Mouse (Mus musculus) megakaryocyte, embryonic 14.5 days (primary cell): ENCODE data around the gene Otc. TPM values are rescaled to one million over a fixed set of nuclear protein-coding genes. Genes with fewer than 3 reads are reported as not detected.

Experiments used
- H3K27me3 ChIP-seq: replicated peaks from 2 replicates; pipeline ENCODE3; 2012; ENCODE audit warnings: inconsistent platforms
- H3K36me3 ChIP-seq: replicated peaks from 2 replicates; pipeline ENCODE3; 2012; ENCODE audit warnings: low read length, inconsistent platforms, mixed read lengths
- H3K4me1 ChIP-seq: 2 replicates; pipeline ENCODE4 v1.6.1; 2012; ENCODE audit warnings: inconsistent platforms
- H3K4me3 ChIP-seq: replicated peaks from 2 replicates; pipeline ENCODE3; 2012; ENCODE audit warnings: moderate library complexity, mild to moderate bottlenecking, inconsistent platforms
- H3K9me3 ChIP-seq: 2 replicates; pipeline ENCODE4 v1.6.1; 2012; ENCODE audit warnings: inconsistent platforms
- FLI1 ChIP-seq: IDR thresholded peaks from 2 replicates; pipeline ENCODE4 v1.6.1; 2012; ENCODE audit warnings: low read length, inconsistent platforms, mixed read lengths
- GATA1 ChIP-seq: IDR thresholded peaks from 3 replicates; pipeline ENCODE4 v1.6.1; 2012; ENCODE audit warnings: mixed read lengths, low read length, inconsistent platforms, borderline replicate concordance
- polyA plus RNA-seq: library from polyadenylated mRNA; stranded (reverse); fragments of >175 nt; gene quantifications from 2 replicates; pipeline ENCODE4 v1.2.3, GENCODE M21; 2012; ENCODE audit warnings: low replicate concordance; ENCODE audit not compliant: insufficient read depth

The Otc gene
- not detected in 2 replicates for polyA plus RNA-seq

GRCm38 (mm10) chrX:10251852-10252504 is at the start of gene Otc:
Gene Otc (plus strand): TSS chrX:10252305.
- no peaks in the 10 kb centered on the region for H3K9me3 ChIP-seq
- H3K27me3 ChIP-seq: peaks cover 4% of the 10 kb centered on the region
- no peak within 1 kb of the TSS for H3K4me3 ChIP-seq
- TF ChIP-seq GATA1: no peak
- TF ChIP-seq FLI1: no peak
- H3K4me1 ChIP-seq: no peaks in the 10 kb centered on the region
- no peaks in the 10 kb centered on the region for H3K36me3 ChIP-seq

- no peaks in the 10 kb centered on the region for H3K9me3 ChIP-seq
- no peaks in the 10 kb centered on the region for H3K4me1 ChIP-seq
- H3K27me3 ChIP-seq: peaks cover 1% of the 10 kb centered on the region
- H3K36me3 ChIP-seq: no peaks in the 10 kb centered on the region
- no peak overlapping the region for H3K4me3 ChIP-seq
- TF ChIP-seq FLI1 (no peak), GATA1 (no peak)
Measured at GRCm38 (mm10) chrX:10205937-10206336, 46.2 kb upstream of the Otc start.

GRCm38 (mm10) chrX:10215972-10216371 is 36.1 kb upstream of the Otc start:
- peak overlapping the region; percentile 93 for H3K4me3 ChIP-seq
- peaks cover 5% of the 10 kb centered on the region for H3K9me3 ChIP-seq
- peaks cover 9% of the 10 kb centered on the region for H3K27me3 ChIP-seq
- no peaks in the 10 kb centered on the region for H3K4me1 ChIP-seq
- TF ChIP-seq FLI1 (no peak), GATA1 (no peak)
- no peaks in the 10 kb centered on the region for H3K36me3 ChIP-seq

DNA sequence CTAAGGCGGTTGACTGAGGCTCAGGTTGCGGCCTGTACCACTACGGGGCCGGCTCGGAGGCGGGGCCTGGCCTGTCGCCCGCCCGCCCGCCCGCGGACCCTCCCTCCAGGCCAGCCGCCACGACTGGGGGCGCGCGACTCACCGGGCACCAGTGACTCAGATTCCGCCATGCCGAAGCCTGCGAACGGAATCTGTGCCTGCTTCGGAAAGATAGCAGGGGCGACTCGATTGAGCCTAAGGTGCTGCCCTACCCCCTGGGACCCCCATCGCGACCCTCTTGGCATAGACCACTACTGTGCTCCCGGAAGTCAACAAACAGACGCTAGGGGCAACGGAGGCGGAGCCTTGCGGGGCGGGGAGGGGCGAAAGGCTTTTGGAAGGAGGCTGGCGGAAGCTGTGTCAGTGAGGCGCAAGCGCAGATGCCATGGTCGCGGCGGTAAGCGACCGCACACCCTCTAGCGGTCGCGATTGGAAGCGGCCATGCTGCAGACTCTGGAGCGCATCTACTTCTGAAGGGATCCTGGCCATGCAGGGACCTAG is 35.6 kb upstream of the Otc start, which contains the start of gene Rpgr:
TSS of gene Rpgr (minus strand) at position 511 of the 540 bp plus-strand sequence.
- Histone ChIP-seq H3K9me3 (peaks cover 5% of the 10 kb centered on the region), H3K4me3 (peak within 1 kb of the TSS; percentile 93), H3K36me3 (no peaks in the 10 kb centered on the region), H3K4me1 (no peaks in the 10 kb centered on the region), H3K27me3 (peaks cover 9% of the 10 kb centered on the region)
- TF ChIP-seq FLI1 (no peak), GATA1 (no peak)

DNA sequence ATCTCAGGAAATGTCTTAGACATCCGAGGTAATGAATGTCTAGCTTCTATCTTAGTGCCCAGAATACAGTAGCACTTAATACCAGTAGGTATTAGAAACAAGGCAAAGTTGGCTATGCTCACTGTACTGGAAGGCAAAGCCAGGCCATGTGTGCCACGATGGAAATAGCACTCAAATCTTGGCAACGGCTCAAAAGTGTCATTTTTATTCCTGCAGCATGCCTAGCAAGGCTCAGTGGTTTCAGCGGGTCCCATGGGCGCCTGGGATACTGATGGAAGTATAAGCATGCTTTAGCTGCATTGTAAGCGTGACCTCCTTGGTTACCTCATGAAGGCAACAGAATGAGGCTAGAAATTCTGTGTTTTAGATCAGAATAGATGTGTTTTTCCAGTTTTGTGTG is 32.8 kb upstream of the Otc start:
- Histone ChIP-seq H3K4me3 (no peak overlapping the region), H3K36me3 (no peaks in the 10 kb centered on the region), H3K4me1 (no peaks in the 10 kb centered on the region), H3K27me3 (peaks cover 9% of the 10 kb centered on the region), H3K9me3 (peaks cover 5% of the 10 kb centered on the region)
- TF ChIP-seq GATA1 (no peak), FLI1 (no peak)

- Histone ChIP-seq H3K4me1 (no peaks in the 10 kb centered on the region), H3K9me3 (no peaks in the 10 kb centered on the region), H3K27me3 (peaks cover 5% of the 10 kb centered on the region), H3K36me3 (no peaks in the 10 kb centered on the region), H3K4me3 (no peak overlapping the region)
- TF ChIP-seq FLI1: no peak
- TF ChIP-seq GATA1: no peak
Measured at GRCm38 (mm10) chrX:10233051-10233450, 19.1 kb upstream of the Otc start.

DNA sequence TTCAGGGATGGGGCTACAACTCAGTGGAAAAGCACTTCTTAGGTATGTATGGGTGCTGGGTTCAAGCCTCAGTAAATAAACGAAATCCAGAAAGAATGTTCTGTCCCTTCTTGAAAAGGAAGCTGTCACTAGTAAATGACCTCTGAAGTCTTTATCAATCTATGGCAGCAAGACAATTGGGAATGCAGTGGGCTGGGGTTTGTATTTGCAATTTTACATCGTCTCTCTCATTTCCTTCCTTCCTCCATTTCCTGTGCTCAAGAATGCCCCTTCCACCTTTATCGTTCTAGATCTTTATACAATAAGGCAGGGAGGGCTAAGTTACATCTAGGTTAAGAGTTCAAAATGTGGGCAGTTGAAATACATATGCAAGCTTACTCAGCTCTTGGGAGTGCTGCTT is 17.5 kb upstream of the Otc start:
- TF ChIP-seq FLI1 (no peak), GATA1 (no peak)
- peaks cover 5% of the 10 kb centered on the region for H3K27me3 ChIP-seq

DNA sequence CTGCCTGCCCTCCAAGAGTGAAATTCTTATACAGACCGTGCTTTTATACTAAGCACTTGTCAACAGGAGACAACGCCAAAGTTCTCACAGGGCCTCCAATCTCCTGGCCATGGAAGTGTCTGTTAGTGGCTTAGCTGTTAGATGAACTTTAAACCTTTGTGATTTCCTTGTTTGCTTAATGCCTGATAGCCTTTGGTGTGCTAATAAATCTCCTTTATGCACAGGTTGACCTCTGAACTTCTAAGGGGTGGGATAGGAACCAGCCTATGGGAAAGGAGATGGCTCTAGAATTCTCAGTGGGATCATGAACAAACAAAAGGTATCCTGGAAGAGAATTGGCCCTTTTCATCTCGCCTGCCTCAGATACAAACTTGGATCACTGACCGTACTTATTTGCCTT is 12.6 kb upstream of the Otc start:
- Histone ChIP-seq H3K4me1 (no peaks in the 10 kb centered on the region), H3K9me3 (no peaks in the 10 kb centered on the region)
- no peak for TF ChIP-seq GATA1
- TF ChIP-seq FLI1: no peak

More for the DNA sequence above, 17.5 kb upstream of the Otc start:
- no peaks in the 10 kb centered on the region for H3K36me3 ChIP-seq
- no peaks in the 10 kb centered on the region for H3K4me1 ChIP-seq
- no peaks in the 10 kb centered on the region for H3K9me3 ChIP-seq
- no peak overlapping the region for H3K4me3 ChIP-seq

DNA sequence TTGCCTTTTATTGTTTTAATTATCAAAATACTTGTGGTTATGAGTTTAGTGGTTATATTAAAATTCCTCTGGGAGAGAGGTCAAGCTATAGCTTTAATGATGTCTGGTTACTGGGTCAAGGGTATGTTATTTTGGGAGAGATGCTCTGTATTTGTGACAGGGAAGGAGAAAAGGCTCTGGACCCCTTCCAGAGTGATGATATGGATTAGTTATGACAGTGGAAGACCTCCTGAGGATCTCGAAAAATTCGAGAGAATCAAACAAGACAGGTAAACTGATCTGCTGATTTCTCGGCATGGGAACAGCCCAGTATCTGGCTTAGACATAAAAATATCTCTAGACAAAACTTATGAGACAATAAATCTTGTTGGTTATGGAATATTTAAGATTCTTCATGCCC is 8.2 kb upstream of the Otc start:
- no peak for TF ChIP-seq GATA1
- no peak for TF ChIP-seq FLI1
- H3K4me1 ChIP-seq: no peaks in the 10 kb centered on the region

More for the DNA sequence above, 12.6 kb upstream of the Otc start:
- Histone ChIP-seq H3K36me3 (no peaks in the 10 kb centered on the region), H3K4me3 (no peak overlapping the region), H3K27me3 (peaks cover 2% of the 10 kb centered on the region)

GRCm38 (mm10) chrX:10251357-10251756 is 748 bp upstream of the Otc start:
- H3K36me3 ChIP-seq: no peaks in the 10 kb centered on the region
- H3K4me3 ChIP-seq: no peak overlapping the region
- no peaks in the 10 kb centered on the region for H3K4me1 ChIP-seq
- H3K9me3 ChIP-seq: no peaks in the 10 kb centered on the region
- TF ChIP-seq FLI1 (no peak), GATA1 (no peak)
- H3K27me3 ChIP-seq: peaks cover 4% of the 10 kb centered on the region

More for the DNA sequence above, 8.2 kb upstream of the Otc start:
- peaks cover 3% of the 10 kb centered on the region for H3K27me3 ChIP-seq
- no peaks in the 10 kb centered on the region for H3K9me3 ChIP-seq
- H3K4me3 ChIP-seq: no peak overlapping the region
- no peaks in the 10 kb centered on the region for H3K36me3 ChIP-seq
